Mouse (Mus musculus) testis, adult 2 months (tissue): Measurements from ENCODE around the gene Tceal8.

Experiments
- CTCF ChIP-seq: fragments of 200-500 bp; IDR thresholded peaks from 2 replicates; pipeline ENCODE4 v1.5.1; 2012; ENCODE audit warnings: low read depth, mild to moderate bottlenecking, inconsistent platforms, low read length, moderate library complexity; ENCODE audit not compliant: control insufficient read depth, insufficient read depth, insufficient replicate concordance
- POLR2A ChIP-seq: fragments of 200-500 bp; IDR thresholded peaks from 2 replicates; pipeline ENCODE4 v1.6.1; 2012; ENCODE audit warnings: low read depth, mild to moderate bottlenecking, inconsistent platforms, low read length, moderate library complexity; ENCODE audit not compliant: control insufficient read depth

- no peak for TF ChIP-seq POLR2A
- TF ChIP-seq CTCF, result no peak
These were observed 11.0 kb upstream of the Tceal8 start for GRCm38 (mm10) chrX:136183107-136183506.
